In genomic region chr10:13554316-13554715, GRCm38 (mm10) we compare ENCODE assay signal across 31 mouse cellular contexts. TPM values are rescaled to one million over a fixed set of nuclear protein-coding genes. Genes with fewer than 3 reads are reported as not detected.
DNase-seq lines count a peak whose midpoint lies in the region; ATAC-seq and TF ChIP-seq lines count a peak whose summit lies in the region.
"Had no signal": no experiment of that assay in that cellular context is flagged by ENCODE, and none has a peak within 500 bp of the region (broad histone marks: within the 10 kb centered on the region; RNA-seq: fewer than 3 reads in every experiment).

No protein-coding gene starts in this region.

- H3K4me2 ChIP-seq in liver, embryonic 15.5 days = peak overlapping the region; percentile 77

- no peak for TF ChIP-seq CTCF in testis, adult 2 months (IDR thresholded peaks at IDR 0.05; ENCODE audit: control insufficient read depth, insufficient read depth, insufficient replicate concordance, low read depth, low read length)

- ATAC-seq in liver, embryonic 15.5 days (ENCODE audit: insufficient read depth) = no peak
- ATAC-seq: activated CD4-positive, CD25-positive, alpha-beta regulatory T cell, adult 4 months; forebrain, embryonic 16.5 days; inflammation-experienced regulatory T-cells, adult 6 months had no signal

- H3K27ac ChIP-seq in testis, adult 2 months (ENCODE audit: control insufficient read depth, insufficient read depth, low read depth, low read length) = no peak overlapping the region
- no peak overlapping the region for H3K27ac ChIP-seq in liver, embryonic 15.5 days (replicated peaks)
- no peak overlapping the region for H3K27ac ChIP-seq in hindbrain, embryonic 10.5 days
- H3K27ac ChIP-seq: embryonic facial prominence, embryonic 12.5 days; hindbrain, embryonic 14.5 days; left cerebral cortex, adult 2 months; limb, embryonic 12.5 days; midbrain, embryonic 12.5 days; neural tube, embryonic 12.5 days had no signal

- H3K4me3 ChIP-seq in testis, adult 2 months (ENCODE audit: control insufficient read depth, low read depth, low read length) = peak overlapping the region; percentile 77
- H3K4me3 ChIP-seq in liver, embryonic 15.5 days (replicated peaks) = peak overlapping the region; percentile 69; the same call in 1 of the 2 replicates
- H3K4me3 ChIP-seq in hindbrain, embryonic 10.5 days = no peak overlapping the region

- 85% methylated on average over 1 of the region's 1 CpGs for WGBS in liver, embryonic 15.5 days (ENCODE audit: insufficient replicate concordance)
- WGBS in hindbrain, embryonic 10.5 days = 86% methylated on average over 1 of the region's 1 CpGs

- H3K9me3 ChIP-seq in liver, embryonic 15.5 days (replicated peaks) = no peaks in the 10 kb centered on the region
- H3K9me3 ChIP-seq in hindbrain, embryonic 10.5 days = no peaks in the 10 kb centered on the region
- H3K9me3 ChIP-seq: embryonic facial prominence, embryonic 12.5 days; limb, embryonic 12.5 days; megakaryocyte, embryonic 14.5 days; midbrain, embryonic 12.5 days; neural tube, embryonic 12.5 days had no signal

- no peak overlapping the region for H3K9ac ChIP-seq in liver, embryonic 15.5 days

- H3K36me3 ChIP-seq in testis, adult 2 months (ENCODE audit: control insufficient read depth, insufficient read depth, low read length) = no peaks in the 10 kb centered on the region
- 0 out of 2 replicates have a peak, but pooled peaks cover 8% of the 10 kb centered on the region for H3K36me3 ChIP-seq in liver, embryonic 15.5 days (replicated peaks)
- H3K36me3 ChIP-seq in hindbrain, embryonic 10.5 days = peaks cover 9% of the 10 kb centered on the region
- H3K36me3 ChIP-seq: embryonic facial prominence, embryonic 12.5 days; limb, embryonic 12.5 days; neural tube, embryonic 12.5 days had no signal

- DNase-seq in testis, postnatal 14 days (ENCODE audit: low spot score) = no peak
- peak; percentile 68 for DNase-seq in R1 (ENCODE audit: low read depth, low spot score)
- DNase-seq in thymus, postnatal 4 days = no peak
- DNase-seq in layer of hippocampus, adult 18-20 months (ENCODE audit: low spot score in 2 of 2) = no peak
- no peak for DNase-seq in hindbrain, embryonic 10.5 days (ENCODE audit: low spot score)
- DNase-seq: adrenal gland, adult 2 months; cerebellum, adult 9-10 months; cerebellum, postnatal 36 days; gastrocnemius, adult 2 months; gastrocnemius, postnatal 36 days; heart, adult 18-20 months; heart, postnatal 4 days; kidney, adult 11 months; kidney, postnatal 14 days; lung, postnatal 4 days; right cerebral cortex, adult 18-20 months; spleen, adult 18-20 months; thymus, adult 2 months; thymus, postnatal 36 days had no signal

- H3K4me1 ChIP-seq in testis, adult 2 months (ENCODE audit: control insufficient read depth, insufficient read depth, low read length) = no peaks in the 10 kb centered on the region
- peaks cover 17% of the 10 kb centered on the region for H3K4me1 ChIP-seq in liver, embryonic 15.5 days (replicated peaks)
- H3K4me1 ChIP-seq in hindbrain, embryonic 10.5 days (replicated peaks) = peaks cover 11% of the 10 kb centered on the region; the same call in 1 of the 2 replicates

- TF ChIP-seq POLR2A in testis, adult 2 months (IDR thresholded peaks at IDR 0.05; ENCODE audit: control insufficient read depth, low read depth, low read length) = no peak

- H3K27me3 ChIP-seq in testis, adult 2 months (ENCODE audit: control insufficient read depth, insufficient read depth, low read length) = no peaks in the 10 kb centered on the region
- H3K27me3 ChIP-seq in liver, embryonic 15.5 days = no peaks in the 10 kb centered on the region
- H3K27me3 ChIP-seq in hindbrain, embryonic 10.5 days (ENCODE audit: insufficient read depth, poor library complexity, severe bottlenecking) = no peaks in the 10 kb centered on the region
- H3K27me3 ChIP-seq: embryonic facial prominence, embryonic 12.5 days; limb, embryonic 12.5 days; megakaryocyte, embryonic 14.5 days; midbrain, embryonic 12.5 days; neural tube, embryonic 12.5 days had no signal

RNA-seq across cellular contexts. Expression of gene Pex3, which starts 1.4 kb away (rescaled TPM):
- polyA plus RNA-seq in testis, adult 2 months (2012; rRNA removed) = 69.8 and 81.8 TPM in 2 replicates
- 8.4 and 8.9 TPM in 2 replicates for polyA plus RNA-seq in liver, embryonic 15.5 days (2015; fragmentation: Nextera tagmentation; extraction: Ambion mirVana)
- 10 to 100 TPM; 26.7 to 31.2 TPM for total RNA-seq in layer of hippocampus, adult 18-20 months (2021)
- polyA plus RNA-seq in hindbrain, embryonic 10.5 days (2016; fragmentation: Nextera tagmentation; extraction: Ambion mirVana) = 15.6 and 19.6 TPM in 2 replicates

RNA-seq across cellular contexts. Expression of gene Adat2, which starts 1.6 kb away (rescaled TPM):
- polyA plus RNA-seq in testis, adult 2 months (2012; rRNA removed) = 20.5 and 21.4 TPM in 2 replicates
- 1.9 and 2.0 TPM in 2 replicates for polyA plus RNA-seq in liver, embryonic 15.5 days (2015; fragmentation: Nextera tagmentation; extraction: Ambion mirVana)
- 10 to 100 TPM in 1 of 2 experiments, 1 to 10 TPM in 1; 9.8 to 11.2 TPM for total RNA-seq in layer of hippocampus, adult 18-20 months (2021)
- polyA plus RNA-seq in hindbrain, embryonic 10.5 days (2016; fragmentation: Nextera tagmentation; extraction: Ambion mirVana) = 4.2 and 5.3 TPM in 2 replicates

RNA-seq across cellular contexts. Expression of gene Fuca2, which starts 55.0 kb away (rescaled TPM):
- polyA plus RNA-seq in testis, adult 2 months (2012; rRNA removed) = 8.6 and 11.3 TPM in 2 replicates
- 51.7 and 57.3 TPM in 2 replicates for polyA plus RNA-seq in liver, embryonic 15.5 days (2015; fragmentation: Nextera tagmentation; extraction: Ambion mirVana)
- total RNA-seq in layer of hippocampus, adult 18-20 months (2021) = 10 to 100 TPM; 41.1 to 41.9 TPM
- polyA plus RNA-seq in hindbrain, embryonic 10.5 days (2016; fragmentation: Nextera tagmentation; extraction: Ambion mirVana) = 20.4 and 23.4 TPM in 2 replicates
